Mouse (Mus musculus): ENCODE results near the gene Pbp2.

Pbp2 gene

DNA sequence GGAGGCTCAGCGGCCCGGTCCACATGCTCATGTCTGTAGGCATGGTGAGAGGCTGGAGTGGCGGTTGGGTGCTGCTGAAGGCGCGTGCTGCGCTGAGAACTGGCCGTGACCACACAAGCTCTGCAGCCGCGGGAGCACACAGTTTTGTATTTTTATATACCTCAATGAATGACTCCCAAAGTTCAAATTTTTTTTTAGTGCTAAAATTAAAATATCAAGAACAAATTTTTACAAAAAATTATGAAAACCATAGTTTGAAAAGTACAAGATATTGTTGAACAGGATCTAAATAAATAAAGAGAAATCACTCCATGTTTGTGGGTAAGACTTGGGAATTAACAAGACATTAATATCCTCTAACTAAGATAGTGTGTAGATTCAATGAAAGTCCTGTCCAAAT lies at the start of gene Pbp2:
Gene Pbp2 (minus strand): TSS at position 101 of the 400 bp plus-strand sequence.
- DNase-seq (ENCODE audit: low spot score in 2 of 2), result no peak

DNA sequence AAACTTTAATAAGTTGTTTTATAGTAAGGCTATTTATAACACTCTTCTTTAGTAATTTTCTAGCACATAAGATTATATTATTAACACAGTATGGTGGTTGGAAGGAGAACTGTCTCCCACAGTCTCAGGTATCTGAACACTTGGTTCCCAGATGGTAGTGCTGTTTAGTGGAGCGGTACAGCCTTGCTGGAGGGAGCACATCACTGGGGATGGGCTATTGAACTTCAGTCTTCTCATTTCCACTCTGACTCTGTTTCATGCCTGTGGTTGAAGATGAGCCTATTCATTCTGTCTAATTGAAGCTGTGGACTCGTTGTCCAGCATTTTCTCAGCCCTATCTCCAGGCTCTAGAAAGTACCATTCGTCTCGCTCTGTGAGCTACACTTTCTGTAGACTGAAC lies 44.7 kb upstream of the Pbp2 start:
- DNase-seq (ENCODE audit: low spot score in 2 of 2), result no peak

- DNase-seq (ENCODE audit: low spot score in 2 of 2), result no peak
Measured at GRCm38 (mm10) chr6:135352537-135352936, 42.3 kb upstream of the Pbp2 start.

GRCm38 (mm10) chr6:135351638-135352302 lies 41.6 kb upstream of the Pbp2 start:
- DNase-seq (ENCODE audit: low spot score in 2 of 2), result peak in 1 of 2 experiments; percentile 63

DNA sequence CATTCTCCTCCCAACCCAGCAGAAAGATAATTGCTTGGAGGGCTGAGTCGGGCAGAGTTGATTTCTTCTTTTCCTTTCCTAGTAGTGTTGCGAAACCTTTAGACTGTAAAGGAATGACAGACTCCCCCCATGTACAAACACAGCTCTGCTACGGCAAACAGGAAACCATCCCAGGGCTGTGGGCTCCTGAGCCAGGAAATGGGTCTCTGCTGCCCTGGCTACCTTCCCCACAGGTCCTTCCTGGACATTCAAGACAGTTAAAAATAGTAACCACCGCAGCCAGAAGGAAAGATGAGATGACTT lies 30.8 kb upstream of the Pbp2 start:
- no peak for DNase-seq (ENCODE audit: low spot score in 2 of 2)

- no peak for DNase-seq (ENCODE audit: low spot score in 2 of 2)
Measured at GRCm38 (mm10) chr6:135340355-135341075, 30.3 kb upstream of the Pbp2 start.

DNA sequence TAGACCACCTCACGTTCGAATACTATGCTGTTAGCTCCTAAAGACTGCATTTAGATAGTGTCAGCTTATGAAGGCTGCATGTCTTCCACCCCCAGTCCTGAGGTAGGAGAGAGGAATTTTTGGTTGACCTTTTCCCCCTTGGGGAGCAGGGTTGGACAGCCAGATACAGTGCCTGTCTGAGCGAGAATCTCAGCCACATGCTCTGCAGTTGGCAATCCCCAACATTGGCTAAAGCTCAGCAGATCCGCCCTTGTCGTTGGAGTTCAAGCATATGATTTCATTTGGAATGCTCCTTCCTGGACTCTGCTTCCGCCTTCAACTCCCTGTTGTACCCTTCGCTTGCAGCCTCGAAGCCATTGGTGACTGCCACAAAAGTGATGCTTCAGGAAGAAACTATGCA lies 26.2 kb upstream of the Pbp2 start:
- DNase-seq (ENCODE audit: low spot score in 2 of 2), result no peak

DNA sequence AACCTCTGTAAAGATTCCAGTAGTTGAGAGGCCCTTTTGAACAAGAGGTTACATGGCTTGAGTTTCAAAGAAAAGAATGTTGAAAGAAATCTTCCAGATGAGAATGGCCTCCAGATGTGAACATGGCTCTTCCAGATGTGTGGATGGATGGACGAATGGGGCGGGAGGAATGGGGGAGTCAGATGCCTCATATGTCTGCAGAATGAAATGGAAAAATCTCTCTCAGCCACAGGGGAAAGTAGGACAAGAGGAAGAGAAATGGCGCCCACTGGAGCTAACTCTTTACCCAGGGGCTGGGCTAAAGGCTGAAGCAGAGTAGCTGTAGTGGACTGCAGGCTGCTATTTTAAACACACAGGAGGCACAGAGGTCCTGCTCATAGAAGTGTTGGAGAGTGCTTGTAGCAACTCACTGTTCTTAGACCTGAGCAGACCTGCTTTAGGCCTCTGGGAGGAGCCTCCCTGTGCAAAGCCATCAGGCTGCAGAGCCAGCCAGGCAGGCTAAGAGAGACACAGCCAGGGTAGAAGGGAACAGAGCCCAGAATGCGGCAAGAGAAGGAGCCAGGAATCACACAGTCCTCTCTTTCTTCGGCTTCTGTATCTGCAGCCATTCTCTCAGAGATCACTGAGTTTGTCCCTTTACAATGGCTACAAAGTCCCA lies 23.9 kb upstream of the Pbp2 start:
- DNase-seq (ENCODE audit: low spot score in 2 of 2), result peak in 1 of 2 experiments; percentile 31

GRCm38 (mm10) chr6:135332737-135333281 lies 22.6 kb upstream of the Pbp2 start:
- DNase-seq (ENCODE audit: low spot score in 2 of 2), result no peak

GRCm38 (mm10) chr6:135331916-135332315 lies 21.7 kb upstream of the Pbp2 start:
- no peak for DNase-seq (ENCODE audit: low spot score in 2 of 2)

GRCm38 (mm10) chr6:135326847-135327246 lies 16.6 kb upstream of the Pbp2 start:
- no peak for DNase-seq (ENCODE audit: low spot score in 2 of 2)

DNA sequence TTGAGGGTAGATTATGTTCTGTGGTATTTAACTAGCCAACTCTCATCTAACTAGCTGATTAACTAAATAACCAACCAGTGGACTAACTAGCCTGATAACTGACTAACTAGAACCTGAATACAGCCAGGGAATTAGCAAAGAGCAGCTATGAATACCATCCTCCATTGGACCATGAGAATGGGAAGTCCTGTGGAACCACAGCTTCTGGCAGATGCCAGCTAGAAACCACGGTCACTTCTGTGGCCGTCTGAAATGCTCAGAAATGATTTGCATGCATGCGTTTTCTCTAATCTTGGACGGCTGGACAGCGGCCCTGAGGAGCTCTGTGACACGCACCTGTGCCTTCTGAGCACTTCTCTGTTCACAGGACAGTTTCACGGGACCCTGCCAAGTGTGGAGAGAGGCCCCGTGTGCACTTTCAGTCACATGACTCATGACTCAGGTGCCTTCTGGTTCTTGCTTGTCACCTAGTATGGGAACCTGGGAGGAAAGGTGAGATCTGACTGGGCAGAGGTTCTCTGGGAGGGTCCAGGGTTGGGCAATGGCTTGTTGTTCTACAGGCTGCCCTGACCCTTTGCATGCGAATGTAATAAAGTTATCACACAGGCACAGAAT lies 14.6 kb upstream of the Pbp2 start:
- DNase-seq (ENCODE audit: low spot score in 2 of 2), result no peak

- no peak for DNase-seq (ENCODE audit: low spot score in 2 of 2)
Measured at GRCm38 (mm10) chr6:135324111-135324510, 13.9 kb upstream of the Pbp2 start.

GRCm38 (mm10) chr6:135323311-135323982 lies 13.2 kb upstream of the Pbp2 start:
- peak in 1 of 2 experiments; percentile 46 for DNase-seq (ENCODE audit: low spot score in 2 of 2)

- no peak for DNase-seq (ENCODE audit: low spot score in 2 of 2)
Measured at GRCm38 (mm10) chr6:135322749-135323148, 12.5 kb upstream of the Pbp2 start.

DNA sequence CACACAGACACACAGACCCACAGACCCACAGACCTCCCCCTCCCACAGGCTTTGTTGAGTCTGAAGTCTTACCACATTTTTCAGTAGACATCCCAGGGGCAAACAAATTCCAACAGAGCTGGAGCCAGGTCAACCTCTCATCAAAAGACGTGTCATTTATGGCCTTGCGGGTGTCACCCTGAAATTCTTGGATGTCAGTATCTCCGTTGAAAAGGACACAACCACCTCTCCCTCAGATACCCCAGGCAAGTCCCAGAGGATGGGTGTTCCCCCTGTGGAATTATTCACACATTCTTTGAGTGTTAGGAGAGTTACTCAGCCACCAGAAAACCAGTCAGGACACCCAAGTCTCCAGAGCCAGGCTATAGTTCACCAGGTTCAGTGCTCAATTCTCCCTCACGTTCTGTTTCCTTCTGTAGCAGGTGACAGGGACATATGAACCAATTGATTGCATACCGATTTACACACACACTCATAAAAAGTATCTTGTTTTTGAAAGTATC lies 9.3 kb upstream of the Pbp2 start:
- no peak for DNase-seq (ENCODE audit: low spot score in 2 of 2)

- no peak for DNase-seq (ENCODE audit: low spot score in 2 of 2)
Measured at GRCm38 (mm10) chr6:135316141-135316540, 5.9 kb upstream of the Pbp2 start.

GRCm38 (mm10) chr6:135313981-135314380 lies 3.8 kb upstream of the Pbp2 start:
- no peak for DNase-seq (ENCODE audit: low spot score in 2 of 2)

GRCm38 (mm10) chr6:135312038-135312437 lies 1.8 kb upstream of the Pbp2 start:
- no peak for DNase-seq (ENCODE audit: low spot score in 2 of 2)

GRCm38 (mm10) chr6:135304576-135305260 lies 5.5 kb downstream of the Pbp2 start:
- DNase-seq (ENCODE audit: low spot score in 2 of 2), result no peak

Measured in urinary bladder, postnatal 4 days (tissue).